Mouse (Mus musculus): ENCODE results near the gene Rps3a1.

DNA sequence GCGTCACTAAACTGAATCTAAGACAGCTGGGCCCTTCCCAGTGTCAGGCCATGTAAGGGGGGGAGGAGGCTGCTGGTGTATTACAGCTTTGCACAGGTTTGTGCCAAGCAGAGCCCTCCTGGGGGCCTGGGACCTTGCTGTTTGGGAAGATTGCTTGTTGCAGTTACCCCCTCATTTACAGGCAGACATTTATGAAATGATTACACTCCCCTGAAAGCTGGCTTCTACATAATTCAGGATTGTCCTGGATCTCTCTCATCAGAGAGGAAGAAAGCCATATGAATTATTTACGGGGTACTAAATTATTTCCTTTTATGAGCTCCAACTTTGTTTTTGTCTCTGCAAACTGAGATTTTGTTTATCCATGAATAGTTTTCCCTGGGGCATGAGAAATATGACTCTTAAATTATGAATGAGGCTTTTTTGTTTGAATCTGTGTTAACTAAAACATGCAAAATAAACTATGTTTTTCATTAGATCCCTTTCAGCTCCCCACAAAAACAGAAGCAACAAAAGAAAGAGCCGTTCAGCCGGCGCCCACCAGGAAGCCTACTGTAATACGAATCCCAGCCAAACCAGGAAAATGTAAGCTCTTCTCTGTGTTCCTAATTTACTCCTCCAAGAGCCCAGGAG, 49.2 kb downstream of the Rps3a1 start:
- TF ChIP-seq CTCF (IDR thresholded peaks at IDR 0.05; ENCODE audit: low read depth) (no peak), EP300 (IDR thresholded peaks at IDR 0.05; ENCODE audit: low read depth) (no peak)
